Mouse (Mus musculus) neural tube, embryonic 14.5 days (tissue): ENCODE data around the gene Frem1. TPM values are rescaled to one million over a fixed set of nuclear protein-coding genes. Genes with fewer than 3 reads are reported as not detected.

Source experiments
- ATAC-seq: fragments of 200-750 bp; cut with Nextera tagmentation; 2 replicates; pipeline ENCODE4 v1.8.0; 2017; ENCODE audit warnings: low read depth, mild to moderate bottlenecking, moderate TSS enrichment, moderate library complexity
- H3K27ac ChIP-seq: fragments of 300-500 bp; sonication (generic); 2 replicates; pipeline ENCODE4 v1.5.1; 2014; ENCODE audit warnings: low read depth, mild to moderate bottlenecking, control low read depth, low read length, moderate library complexity, mixed read lengths
- H3K27me3 ChIP-seq: fragments of 300-500 bp; sonication (generic); 2 replicates; pipeline ENCODE4 v1.6.1; 2014; ENCODE audit warnings: low read length; ENCODE audit not compliant: control insufficient read depth, insufficient read depth
- H3K36me3 ChIP-seq: fragments of 300-500 bp; sonication (generic); 2 replicates; pipeline ENCODE4 v1.6.1; 2014; ENCODE audit warnings: low read length, mixed read lengths; ENCODE audit not compliant: control insufficient read depth, insufficient read depth
- H3K4me1 ChIP-seq: fragments of 300-500 bp; sonication (generic); 2 replicates; pipeline ENCODE4 v1.6.1; 2014; ENCODE audit warnings: low read length; ENCODE audit not compliant: control insufficient read depth, insufficient read depth
- H3K4me2 ChIP-seq: fragments of 300-500 bp; sonication (generic); 2 replicates; pipeline ENCODE4 v1.6.1; 2014; ENCODE audit warnings: mild to moderate bottlenecking, low read depth, low read length, control low read depth
- H3K4me3 ChIP-seq: fragments of 300-500 bp; sonication (generic); 2 replicates; pipeline ENCODE4 v1.5.1; 2014; ENCODE audit warnings: low read depth, low read length, control low read depth, mixed read lengths
- H3K9ac ChIP-seq: fragments of 300-500 bp; sonication (generic); replicated peaks from 2 replicates; pipeline ENCODE4 v1.6.1; 2014; ENCODE audit warnings: low read depth, mild to moderate bottlenecking, control low read depth, low read length, mixed read lengths
- H3K9me3 ChIP-seq: fragments of 300-500 bp; sonication (generic); 2 replicates; pipeline ENCODE4 v1.6.1; 2016; ENCODE audit warnings: low read length; ENCODE audit not compliant: control insufficient read depth
- WGBS: fragments of 180-500 bp; shearing (Covaris S2); extraction: QIAGEN DNeasy Blood & Tissue Kit; methylation state at CpG from one replicate; pipeline ENCODE4 v1.1.7; 2014; 5-methylcytosine and 5-hydroxymethylcytosine counted together
- polyA plus RNA-seq: library from polyadenylated mRNA; unstranded; fragments of >200 nt; fragmentation: Nextera tagmentation; extraction: Ambion mirVana; gene quantifications from 2 replicates; pipeline ENCODE4 v1.2.1, GENCODE M21; 2014

The Frem1 gene
- polyA plus RNA-seq, 1 experiment from 2014 or later: 2.9 TPM

- no peaks in the 10 kb centered on the region for H3K27me3 ChIP-seq
- no peaks in the 10 kb centered on the region for H3K9me3 ChIP-seq
- H3K36me3 ChIP-seq: no peaks in the 10 kb centered on the region
- H3K4me3 ChIP-seq: no peak overlapping the region
- 80% methylated on average over 2 of the region's 2 CpGs for WGBS
- ATAC-seq: no peak
- no peak overlapping the region for H3K27ac ChIP-seq
- no peak overlapping the region for H3K9ac ChIP-seq
- H3K4me2 ChIP-seq: no peak overlapping the region
- H3K4me1 ChIP-seq: 0 out of 2 replicates have a peak, but pooled peaks cover 3% of the 10 kb centered on the region
These were observed 37.6 kb downstream of the Frem1 start for GRCm38 (mm10) chr4:83014538-83014937.

GRCm38 (mm10) chr4:83004086-83004485 lies 48.1 kb downstream of the Frem1 start:
- no peak for ATAC-seq
- Histone ChIP-seq H3K4me1 (no peaks in the 10 kb centered on the region), H3K27ac (no peak overlapping the region), H3K4me2 (no peak overlapping the region), H3K9ac (no peak overlapping the region), H3K36me3 (no peaks in the 10 kb centered on the region), H3K9me3 (no peaks in the 10 kb centered on the region), H3K4me3 (no peak overlapping the region), H3K27me3 (no peaks in the 10 kb centered on the region)
- WGBS: 85% methylated on average over 5 of the region's 5 CpGs

- no peaks in the 10 kb centered on the region for H3K9me3 ChIP-seq
- no peaks in the 10 kb centered on the region for H3K36me3 ChIP-seq
- WGBS: 91% methylated on average over 3 of the region's 3 CpGs
- no peak overlapping the region for H3K4me2 ChIP-seq
- H3K27me3 ChIP-seq: no peaks in the 10 kb centered on the region
- no peak for ATAC-seq
- no peak overlapping the region for H3K27ac ChIP-seq
- H3K4me3 ChIP-seq: no peak overlapping the region
- no peaks in the 10 kb centered on the region for H3K4me1 ChIP-seq
- no peak overlapping the region for H3K9ac ChIP-seq
These were observed 60.1 kb downstream of the Frem1 start for GRCm38 (mm10) chr4:82992042-82992441.

GRCm38 (mm10) chr4:82990973-82991695 lies 61.0 kb downstream of the Frem1 start:
- Histone ChIP-seq H3K9ac (no peak overlapping the region), H3K9me3 (no peaks in the 10 kb centered on the region), H3K27ac (no peak overlapping the region), H3K4me1 (no peaks in the 10 kb centered on the region), H3K4me3 (no peak overlapping the region), H3K36me3 (no peaks in the 10 kb centered on the region), H3K27me3 (no peaks in the 10 kb centered on the region), H3K4me2 (no peak overlapping the region)
- whole genome bisulfite sequencing: 69% methylated on average over 7 of the region's 7 CpGs
- ATAC-seq: no peak

GRCm38 (mm10) chr4:82972381-82972780 lies 79.8 kb downstream of the Frem1 start:
- 60% methylated on average over 4 of the region's 4 CpGs for WGBS
- no peaks in the 10 kb centered on the region for H3K27me3 ChIP-seq
- no peak overlapping the region for H3K27ac ChIP-seq

GRCm38 (mm10) chr4:82970901-82971648 lies 81.1 kb downstream of the Frem1 start:
- Histone ChIP-seq H3K27me3 (no peaks in the 10 kb centered on the region), H3K36me3 (no peaks in the 10 kb centered on the region), H3K9me3 (no peaks in the 10 kb centered on the region), H3K9ac (no peak overlapping the region), H3K4me2 (no peak overlapping the region), H3K27ac (peak overlapping the region; percentile 22; the same call in 1 of the 2 replicates), H3K4me3 (no peak overlapping the region), H3K4me1 (peaks cover 6% of the 10 kb centered on the region; the same call in 1 of the 2 replicates)
- WGBS: 48% methylated on average over 12 of the region's 12 CpGs
- peak; percentile 46 for ATAC-seq

More at GRCm38 (mm10) chr4:82972381-82972780, 79.8 kb downstream of the Frem1 start:
- peaks cover 6% of the 10 kb centered on the region; the same call in 1 of the 2 replicates for H3K4me1 ChIP-seq
- H3K4me3 ChIP-seq: no peak overlapping the region
- H3K36me3 ChIP-seq: no peaks in the 10 kb centered on the region
- no peaks in the 10 kb centered on the region for H3K9me3 ChIP-seq
- H3K4me2 ChIP-seq: no peak overlapping the region
- ATAC-seq: no peak
- H3K9ac ChIP-seq: no peak overlapping the region

- H3K4me2 ChIP-seq: no peak overlapping the region
- no peaks in the 10 kb centered on the region for H3K36me3 ChIP-seq
- ATAC-seq: no peak
- H3K4me1 ChIP-seq: 0 out of 2 replicates have a peak, but pooled peaks cover 5% of the 10 kb centered on the region
- H3K4me3 ChIP-seq: no peak overlapping the region
- no peaks in the 10 kb centered on the region for H3K9me3 ChIP-seq
- H3K9ac ChIP-seq: no peak overlapping the region
- H3K27ac ChIP-seq: no peak overlapping the region
- 78% methylated on average over 1 of the region's 1 CpGs for whole genome bisulfite sequencing
- H3K27me3 ChIP-seq: no peaks in the 10 kb centered on the region
These were observed 91.1 kb downstream of the Frem1 start for GRCm38 (mm10) chr4:82961024-82961423.

- Histone ChIP-seq H3K27ac (peak overlapping the region; percentile 55; the same call in 1 of the 2 replicates), H3K9ac (no peak overlapping the region), H3K9me3 (no peaks in the 10 kb centered on the region)
These were observed 94.2 kb downstream of the Frem1 start for GRCm38 (mm10) chr4:82957827-82958538.

More at GRCm38 (mm10) chr4:82957827-82958538, 94.2 kb downstream of the Frem1 start:
- WGBS: 50% methylated on average over 14 of the region's 14 CpGs
- H3K4me2 ChIP-seq: no peak overlapping the region
- 0 out of 2 replicates have a peak, but pooled peaks cover 5% of the 10 kb centered on the region for H3K4me1 ChIP-seq
- peak; percentile 81 for ATAC-seq
- no peaks in the 10 kb centered on the region for H3K36me3 ChIP-seq
- H3K27me3 ChIP-seq: no peaks in the 10 kb centered on the region
- no peak overlapping the region for H3K4me3 ChIP-seq
